Mouse (Mus musculus) stomach, embryonic 16.5 days (tissue): Measurements from ENCODE around the gene Slc22a21. TPM values are rescaled to one million over a fixed set of nuclear protein-coding genes. Genes with fewer than 3 reads are reported as not detected.
"Not testable (repeated sequence)": the region's sequence is repeated elsewhere in the genome, so short reads cannot be mapped to it uniquely, and the experiment has no call there.

ENCODE experiments used
- ATAC-seq: fragments of 200-750 bp; cut with Nextera tagmentation; 2 replicates; pipeline ENCODE4 v1.8.0; 2017; ENCODE audit warnings: moderate number of reproducible peaks, moderate TSS enrichment; ENCODE audit not compliant: insufficient read depth, low FRiP score
- H3K27ac ChIP-seq: fragments of 300-500 bp; sonication (generic); 2 replicates; pipeline ENCODE4 v1.5.1; 2014; ENCODE audit warnings: low read length
- H3K27me3 ChIP-seq: fragments of 300-500 bp; sonication (generic); 2 replicates; pipeline ENCODE4 v1.6.1; 2014; ENCODE audit warnings: low read length, control low read depth, mixed read lengths; ENCODE audit not compliant: control insufficient read depth, insufficient read depth
- H3K36me3 ChIP-seq: fragments of 300-500 bp; sonication (generic); 2 replicates; pipeline ENCODE4 v1.6.1; 2014; ENCODE audit warnings: low read length; ENCODE audit not compliant: control insufficient read depth, insufficient read depth
- H3K4me1 ChIP-seq: fragments of 300-500 bp; sonication (generic); 2 replicates; pipeline ENCODE4 v1.6.1; 2014; ENCODE audit warnings: low read length, control low read depth, mixed read lengths; ENCODE audit not compliant: control insufficient read depth, insufficient read depth
- H3K4me2 ChIP-seq: fragments of 300-500 bp; sonication (generic); 2 replicates; pipeline ENCODE4 v1.6.1; 2014; ENCODE audit warnings: low read depth, low read length, mixed read lengths
- H3K4me3 ChIP-seq: fragments of 300-500 bp; sonication (generic); replicated peaks from 2 replicates; pipeline ENCODE4 v1.5.1; 2014; ENCODE audit warnings: mild to moderate bottlenecking, low read length
- H3K9ac ChIP-seq: fragments of 300-500 bp; sonication (generic); 2 replicates; pipeline ENCODE4 v1.6.1; 2014; ENCODE audit warnings: low read length
- H3K9me3 ChIP-seq: fragments of 300-500 bp; sonication (generic); replicated peaks from 2 replicates; pipeline ENCODE4 v1.6.1; 2016; ENCODE audit warnings: low read length, control low read depth; ENCODE audit not compliant: control insufficient read depth
- WGBS: fragments of 180-500 bp; shearing (Covaris S2); extraction: QIAGEN DNeasy Blood & Tissue Kit; methylation state at CpG from one replicate; pipeline ENCODE4 v1.1.7; 2014; 5-methylcytosine and 5-hydroxymethylcytosine counted together
- polyA plus RNA-seq: library from polyadenylated mRNA; unstranded; fragments of >200 nt; fragmentation: Nextera tagmentation; extraction: Ambion mirVana; gene quantifications from 2 replicates; pipeline ENCODE4 v1.2.1, GENCODE M21; 2015

The Slc22a21 gene
- polyA plus RNA-seq, 1 experiment from 2014 or later: 8.9 TPM

GRCm38 (mm10) chr11:54002761-54003717 is 22.9 kb upstream of the Slc22a21 start:
- not testable (repeated sequence) for H3K27me3 ChIP-seq, H3K4me3 ChIP-seq, H3K9ac ChIP-seq, ATAC-seq, H3K9me3 ChIP-seq, H3K27ac ChIP-seq, H3K4me2 ChIP-seq, H3K4me1 ChIP-seq, H3K36me3 ChIP-seq
- 35% methylated on average over 12 of the region's 12 CpGs for WGBS

GRCm38 (mm10) chr11:54002147-54002760 is 22.1 kb upstream of the Slc22a21 start:
- Histone ChIP-seq H3K4me1 (no peaks in the 10 kb centered on the region), H3K9ac (no peak overlapping the region), H3K36me3 (no peaks in the 10 kb centered on the region), H3K27me3 (no peaks in the 10 kb centered on the region), H3K9me3 (no peaks in the 10 kb centered on the region), H3K4me3 (no peak overlapping the region), H3K4me2 (no peak overlapping the region), H3K27ac (0 out of 2 replicates have a peak overlapping the region, but pooled peaks have one; percentile 9)
- 8% methylated on average over 5 of the region's 5 CpGs for WGBS
- ATAC-seq: no peak

- Histone ChIP-seq H3K27me3 (no peaks in the 10 kb centered on the region), H3K4me3 (no peak overlapping the region), H3K36me3 (no peaks in the 10 kb centered on the region), H3K9ac (no peak overlapping the region), H3K4me2 (no peak overlapping the region), H3K4me1 (no peaks in the 10 kb centered on the region), H3K27ac (no peak overlapping the region), H3K9me3 (no peaks in the 10 kb centered on the region)
- WGBS: 57% methylated on average over 2 of the region's 2 CpGs
- no peak for ATAC-seq
These were observed 17.5 kb upstream of the Slc22a21 start for GRCm38 (mm10) chr11:53997661-53998060.

GRCm38 (mm10) chr11:53992264-53992663 is 12.1 kb upstream of the Slc22a21 start:
- no peak overlapping the region for H3K9ac ChIP-seq
- peak; percentile 82; the same call in 1 of the 2 replicates for ATAC-seq
- H3K36me3 ChIP-seq: no peaks in the 10 kb centered on the region
- no peaks in the 10 kb centered on the region for H3K4me1 ChIP-seq
- H3K27me3 ChIP-seq: no peaks in the 10 kb centered on the region
- no peak overlapping the region for H3K4me3 ChIP-seq
- H3K4me2 ChIP-seq: no peak overlapping the region
- peak overlapping the region; percentile 81 for H3K27ac ChIP-seq
- 34% methylated on average over 4 of the region's 4 CpGs for whole genome bisulfite sequencing
- H3K9me3 ChIP-seq: no peaks in the 10 kb centered on the region

GRCm38 (mm10) chr11:53989232-53989631 is 9.1 kb upstream of the Slc22a21 start:
- 63% methylated on average over 1 of the region's 1 CpGs for WGBS
- no peak overlapping the region for H3K27ac ChIP-seq
- no peaks in the 10 kb centered on the region for H3K9me3 ChIP-seq
- no peak overlapping the region for H3K4me3 ChIP-seq
- H3K27me3 ChIP-seq: no peaks in the 10 kb centered on the region
- H3K36me3 ChIP-seq: no peaks in the 10 kb centered on the region
- ATAC-seq: no peak
- no peaks in the 10 kb centered on the region for H3K4me1 ChIP-seq
- H3K9ac ChIP-seq: no peak overlapping the region
- H3K4me2 ChIP-seq: no peak overlapping the region

GRCm38 (mm10) chr11:53988081-53988480 is 7.9 kb upstream of the Slc22a21 start:
- no peaks in the 10 kb centered on the region for H3K4me1 ChIP-seq
- H3K9me3 ChIP-seq: no peaks in the 10 kb centered on the region
- ATAC-seq: no peak
- no peaks in the 10 kb centered on the region for H3K27me3 ChIP-seq
- H3K4me3 ChIP-seq: no peak overlapping the region
- no peaks in the 10 kb centered on the region for H3K36me3 ChIP-seq
- H3K4me2 ChIP-seq: no peak overlapping the region
- H3K9ac ChIP-seq: no peak overlapping the region
- H3K27ac ChIP-seq: no peak overlapping the region
- WGBS: 63% methylated on average over 4 of the region's 4 CpGs

- H3K4me3 ChIP-seq: no peak overlapping the region
- ATAC-seq: no peak
- H3K27ac ChIP-seq: no peak overlapping the region
- H3K36me3 ChIP-seq: no peaks in the 10 kb centered on the region
- no peak overlapping the region for H3K4me2 ChIP-seq
- no peaks in the 10 kb centered on the region for H3K27me3 ChIP-seq
- H3K9me3 ChIP-seq: no peaks in the 10 kb centered on the region
- 82% methylated on average over 4 of the region's 4 CpGs for WGBS
- H3K9ac ChIP-seq: no peak overlapping the region
- peaks cover 3% of the 10 kb centered on the region; the same call in 1 of the 2 replicates for H3K4me1 ChIP-seq
These were observed 1.3 kb upstream of the Slc22a21 start for GRCm38 (mm10) chr11:53981396-53981795.

- H3K9ac ChIP-seq: peak overlapping the region; percentile 80
- H3K4me3 ChIP-seq: peak overlapping the region; percentile 69
- WGBS: under 1% methylated on average over 23 of the region's 23 CpGs
- H3K4me1 ChIP-seq, H3K36me3 ChIP-seq, H3K9me3 ChIP-seq, H3K27me3 ChIP-seq, H3K27ac ChIP-seq: not testable (repeated sequence)
- ATAC-seq: 0 out of 2 replicates have a peak, but pooled peaks have one; percentile 8
- peak overlapping the region; percentile 80 for H3K4me2 ChIP-seq
These were observed 710 bp downstream of the Slc22a21 start for GRCm38 (mm10) chr11:53979456-53979787.

- H3K9ac ChIP-seq: no peak overlapping the region
- H3K9me3 ChIP-seq: no peaks in the 10 kb centered on the region
- no peak overlapping the region for H3K4me3 ChIP-seq
- no peaks in the 10 kb centered on the region for H3K36me3 ChIP-seq
- peaks cover 3% of the 10 kb centered on the region; the same call in 1 of the 2 replicates for H3K4me1 ChIP-seq
- no peaks in the 10 kb centered on the region for H3K27me3 ChIP-seq
- WGBS: 79% methylated on average over 3 of the region's 3 CpGs
- 0 out of 2 replicates have a peak overlapping the region, but pooled peaks have one; percentile 2 for H3K4me2 ChIP-seq
- no peak for ATAC-seq
- H3K27ac ChIP-seq: no peak overlapping the region
These were observed 2.5 kb downstream of the Slc22a21 start for GRCm38 (mm10) chr11:53977672-53978071.
